ENCODE assay signal across 8 mouse cellular contexts in the genomic region with DNA sequence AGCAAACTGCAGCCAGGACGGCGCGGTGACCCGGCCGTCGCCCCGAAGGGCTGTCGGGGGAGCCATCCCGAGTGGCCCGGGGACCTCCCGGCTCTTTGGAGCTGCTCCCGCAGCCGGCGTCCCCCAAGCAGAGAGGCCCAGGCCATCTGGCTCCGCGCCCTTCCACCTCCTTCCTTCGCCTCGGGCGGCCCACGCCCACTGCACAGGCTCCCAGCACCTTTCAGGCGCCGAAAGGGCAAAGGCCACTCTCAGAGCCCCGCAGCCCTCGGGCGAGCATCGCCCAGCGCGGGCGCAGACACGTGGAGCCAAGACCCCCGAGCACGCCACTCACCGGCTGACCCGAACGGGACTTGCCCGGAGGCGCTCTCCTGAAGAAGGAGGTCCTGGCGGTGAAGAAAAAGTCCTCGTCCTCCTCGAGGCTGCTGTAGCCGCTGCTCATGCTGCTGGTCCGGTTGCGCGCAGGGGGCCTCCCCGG. TPM values are rescaled to one million over a fixed set of nuclear protein-coding genes. Genes with fewer than 3 reads are reported as not detected.
A peak's percentile ranks its signal among the peaks of the same experiment; 100 is the strongest.
DNase-seq lines count a peak whose midpoint lies in the region; ATAC-seq and TF ChIP-seq lines count a peak whose summit lies in the region.

No protein-coding gene starts in this region.

- no peaks in the 10 kb centered on the region for H3K36me3 ChIP-seq in intestine, postnatal 0 days (ENCODE audit: control insufficient read depth, insufficient read depth)

- H3K9ac ChIP-seq in intestine, postnatal 0 days (ENCODE audit: low read depth, low read length): peak overlapping the region; percentile 67

- intact Hi-C loops in gastrocnemius, postnatal 36 days (cut with DNase I): loop anchor here (5.0 kb wide), 2 partner anchors 42 to 63 kb away; no protein-coding TSS in a partner anchor

- H3K4me2 ChIP-seq in intestine, postnatal 0 days (replicated peaks; ENCODE audit: low read depth): peak overlapping the region; percentile 69

- H3K27ac ChIP-seq in intestine, postnatal 0 days (ENCODE audit: low read depth, low read length): peak overlapping the region; percentile 94

- no peaks in the 10 kb centered on the region for H3K9me3 ChIP-seq in intestine, postnatal 0 days (ENCODE audit: control insufficient read depth)

- H3K4me1 ChIP-seq in intestine, postnatal 0 days (replicated peaks; ENCODE audit: control insufficient read depth, insufficient read depth, low read length): peaks cover 11% of the 10 kb centered on the region; the same call in 1 of the 2 replicates
- peaks cover 18% of the 10 kb centered on the region for H3K4me1 ChIP-seq in lung, adult 2 months (ENCODE audit: control insufficient read depth, insufficient read depth, low read length)

- no peaks in the 10 kb centered on the region for H3K27me3 ChIP-seq in intestine, postnatal 0 days (replicated peaks; ENCODE audit: control insufficient read depth, insufficient read depth, low read length)

- WGBS in intestine, postnatal 0 days: under 1% methylated on average over 45 of the region's 45 CpGs
- under 1% methylated on average over 45 of the region's 45 CpGs for WGBS in lung, adult 2 months

- peak; percentile 53; the same call in 1 of the 2 replicates for TF ChIP-seq POLR2A in lung, adult 2 months (IDR thresholded peaks at IDR 0.05; ENCODE audit: borderline replicate concordance, extremely low read depth, low read depth, low read length)

- peak; percentile 42 to 62 for DNase-seq in layer of hippocampus, postnatal 10 days (ENCODE audit: low spot score in 2 of 2)
- DNase-seq in layer of hippocampus, postnatal 25 days (ENCODE audit: extremely low spot score in 1 of 2, low spot score in 1 of 2): no peak
- peak; percentile 17 to 21 for DNase-seq in cerebellum, postnatal 36 days
- peak; percentile 44 to 53 for DNase-seq in gastrocnemius, postnatal 36 days
- DNase-seq in lung, adult 2 months: peak; percentile 83
- DNase-seq in natural killer cell, adult 2 months (ENCODE audit: low spot score in 2 of 2): no peak

- peak overlapping the region; percentile 69 for H3K4me3 ChIP-seq in intestine, postnatal 0 days (ENCODE audit: low read depth, low read length)
- peak overlapping the region; percentile 79 for H3K4me3 ChIP-seq in lung, adult 2 months (replicated peaks; ENCODE audit: extremely low read depth, low read depth, low read length)

- peak; percentile 75 for ATAC-seq in intestine, postnatal 0 days
- peak; percentile 3; the same call in 1 of the 2 replicates for ATAC-seq in neutrophil, adult 5-6 weeks (ENCODE audit: extremely low read depth, insufficient number of reproducible peaks, low FRiP score, poor library complexity, severe bottlenecking)

- TF ChIP-seq CTCF in intestine, postnatal 0 days (IDR thresholded peaks at IDR 0.05; ENCODE audit: low read depth): peak; percentile 1; the same call in 1 of the 2 replicates
- no peak for TF ChIP-seq CTCF in lung, adult 2 months (IDR thresholded peaks at IDR 0.05; ENCODE audit: insufficient read depth, low read length)

RNA-seq across cellular contexts. Expression of a gene that starts 0.4 kb away (rescaled TPM):
- total RNA-seq in layer of hippocampus, postnatal 10 days (2021): 10 to 100 TPM; 14.3 to 15.5 TPM
- total RNA-seq in layer of hippocampus, postnatal 25 days (2021): 10 to 100 TPM in 1 of 2 experiments, 1 to 10 TPM in 1; 7.6 to 10.4 TPM
- 10 to 100 TPM; 38.5 to 41.2 TPM for total RNA-seq in gastrocnemius, postnatal 36 days (2021)
- polyA plus RNA-seq in intestine, postnatal 0 days (2015; fragmentation: Nextera tagmentation; extraction: Ambion mirVana): 16.7 and 18.1 TPM in 2 replicates
- 66.7 and 97.0 TPM in 2 replicates for polyA plus RNA-seq in lung, adult 2 months (2012; rRNA removed)
- 173 and 189 TPM in 2 replicates for total RNA-seq in neutrophil, adult 5-6 weeks (2017)

Comparison
In these comparisons a context has a peak if more than half of its experiments do, and no peak if none do; other contexts are left out.
1. DNase-seq: peak in layer of hippocampus, postnatal 10 days (2 of 2), cerebellum, postnatal 36 days (2 of 2), gastrocnemius, postnatal 36 days (2 of 2) and lung, adult 2 months (single experiment); none in layer of hippocampus, postnatal 25 days (0 of 2) and natural killer cell, adult 2 months (0 of 2).